Comparison of ENCODE assay signal across 9 mouse cellular contexts in genomic region chr3:94373597-94374011, GRCm38 (mm10). TPM values are rescaled to one million over a fixed set of nuclear protein-coding genes. Genes with fewer than 3 reads are reported as not detected.
A peak's percentile ranks its signal among the peaks of the same experiment; 100 is the strongest.
DNase-seq lines count a peak whose midpoint lies in the region; ATAC-seq and TF ChIP-seq lines count a peak whose summit lies in the region.
"Had no signal": no experiment of that assay in that cellular context is flagged by ENCODE, and none has a peak within 500 bp of the region (broad histone marks: within the 10 kb centered on the region; RNA-seq: fewer than 3 reads in every experiment).

No protein-coding gene starts in this region.

- H3K9me3 ChIP-seq in forebrain, embryonic 12.5 days = no peaks in the 10 kb centered on the region
- H3K9me3 ChIP-seq in hindbrain, embryonic 15.5 days = no peaks in the 10 kb centered on the region
- H3K9me3 ChIP-seq in neural tube, embryonic 14.5 days (ENCODE audit: control insufficient read depth, low read length) = no peaks in the 10 kb centered on the region

- H3K27me3 ChIP-seq in forebrain, embryonic 12.5 days = peaks cover 28% of the 10 kb centered on the region; the same call in 1 of the 2 replicates
- no peaks in the 10 kb centered on the region for H3K27me3 ChIP-seq in hindbrain, embryonic 15.5 days
- H3K27me3 ChIP-seq in liver, adult 2 months (ENCODE audit: control insufficient read depth, insufficient read depth, low read length) = no peaks in the 10 kb centered on the region
- H3K27me3 ChIP-seq in neural tube, embryonic 14.5 days (ENCODE audit: control insufficient read depth, insufficient read depth, low read length) = no peaks in the 10 kb centered on the region
- H3K27me3 ChIP-seq: Patski had no signal

- peak overlapping the region; percentile 38; the same call in 1 of the 2 replicates for H3K9ac ChIP-seq in forebrain, embryonic 12.5 days
- no peak overlapping the region for H3K9ac ChIP-seq in hindbrain, embryonic 15.5 days
- H3K9ac ChIP-seq in liver, adult 2 months (ENCODE audit: low read depth, low read length) = peak overlapping the region; percentile 81
- peak overlapping the region; percentile 11; the same call in 1 of the 2 replicates for H3K9ac ChIP-seq in neural tube, embryonic 14.5 days (replicated peaks; ENCODE audit: low read depth, low read length)

- peak overlapping the region; percentile 9; the same call in 1 of the 2 replicates for H3K27ac ChIP-seq in forebrain, embryonic 12.5 days
- H3K27ac ChIP-seq in hindbrain, embryonic 15.5 days (replicated peaks) = no peak overlapping the region
- H3K27ac ChIP-seq in liver, adult 2 months (replicated peaks; ENCODE audit: insufficient read depth, low read depth, low read length) = peak overlapping the region; percentile 99
- no peak overlapping the region for H3K27ac ChIP-seq in neural tube, embryonic 14.5 days (ENCODE audit: low read depth, low read length)

- H3K79me2 ChIP-seq in liver, adult 2 months (ENCODE audit: control insufficient read depth, insufficient read depth, low read length) = no peaks in the 10 kb centered on the region; the same call in 1 of the 2 replicates

- ATAC-seq in forebrain, embryonic 12.5 days (ENCODE audit: low FRiP score) = peak; percentile 51
- peak; percentile 57; the same call in 1 of the 2 replicates for ATAC-seq in hindbrain, embryonic 15.5 days (ENCODE audit: low FRiP score, low read depth)
- ATAC-seq in neural tube, embryonic 14.5 days (ENCODE audit: low read depth) = peak; percentile 50; the same call in 1 of the 2 replicates

- WGBS in forebrain, embryonic 12.5 days = 1% methylated on average over 5 of the region's 5 CpGs
- WGBS in hindbrain, embryonic 15.5 days = 2% methylated on average over 5 of the region's 5 CpGs
- 0% methylated on average over 5 of the region's 5 CpGs for WGBS in liver, adult 2 months
- WGBS in neural tube, embryonic 14.5 days = 1% methylated on average over 5 of the region's 5 CpGs

- H3K36me3 ChIP-seq in forebrain, embryonic 12.5 days (replicated peaks) = no peaks in the 10 kb centered on the region
- H3K36me3 ChIP-seq in hindbrain, embryonic 15.5 days = no peaks in the 10 kb centered on the region
- peaks cover 4% of the 10 kb centered on the region; the same call in 1 of the 2 replicates for H3K36me3 ChIP-seq in liver, adult 2 months (ENCODE audit: control insufficient read depth, insufficient read depth, low read length)
- no peaks in the 10 kb centered on the region for H3K36me3 ChIP-seq in neural tube, embryonic 14.5 days (ENCODE audit: control insufficient read depth, insufficient read depth, low read length)

- DNase-seq in urinary bladder, postnatal 14 days (ENCODE audit: low spot score) = peak; percentile 68
- DNase-seq in urinary bladder, postnatal 10 days (ENCODE audit: low spot score) = no peak
- peak; percentile 93 for DNase-seq in liver, adult 2 months (ENCODE audit: extremely low read depth, low read depth, low spot score)
- no peak for DNase-seq in frontal cortex, postnatal 36 days (ENCODE audit: low spot score in 2 of 2)
- DNase-seq in layer of hippocampus, postnatal 36 days = no peak

- peak overlapping the region; percentile 51 for H3K4me2 ChIP-seq in forebrain, embryonic 12.5 days
- H3K4me2 ChIP-seq in hindbrain, embryonic 15.5 days = peak overlapping the region; percentile 37
- peak overlapping the region; percentile 27; the same call in 1 of the 2 replicates for H3K4me2 ChIP-seq in neural tube, embryonic 14.5 days (ENCODE audit: low read depth, low read length)

- no peak for TF ChIP-seq CTCF in liver, adult 2 months (IDR thresholded peaks at IDR 0.05; ENCODE audit: low read depth, low read length)

- no peak for TF ChIP-seq POLR2A in liver, adult 2 months (IDR thresholded peaks at IDR 0.05; ENCODE audit: extremely low read depth, insufficient read depth, low read length)

- H3K4me1 ChIP-seq in forebrain, embryonic 12.5 days = peaks cover 28% of the 10 kb centered on the region
- H3K4me1 ChIP-seq in hindbrain, embryonic 15.5 days (replicated peaks) = peaks cover 27% of the 10 kb centered on the region
- H3K4me1 ChIP-seq in liver, adult 2 months (ENCODE audit: control insufficient read depth, insufficient read depth, low read length) = peaks cover 15% of the 10 kb centered on the region
- peaks cover 8% of the 10 kb centered on the region; the same call in 1 of the 2 replicates for H3K4me1 ChIP-seq in neural tube, embryonic 14.5 days (ENCODE audit: control insufficient read depth, insufficient read depth, low read length)

- H3K4me3 ChIP-seq in forebrain, embryonic 12.5 days (replicated peaks) = peak overlapping the region; percentile 20
- no peak overlapping the region for H3K4me3 ChIP-seq in hindbrain, embryonic 15.5 days
- peak overlapping the region; percentile 64 for H3K4me3 ChIP-seq in liver, adult 2 months (ENCODE audit: insufficient read depth, low read depth, low read length)
- no peak overlapping the region for H3K4me3 ChIP-seq in neural tube, embryonic 14.5 days (ENCODE audit: low read depth, low read length)

RNA-seq across cellular contexts. Expression of gene Rorc, which starts 1.0 kb away (rescaled TPM):
- 1.3 and 2.0 TPM in 2 replicates for polyA plus RNA-seq in forebrain, embryonic 12.5 days (2016; fragmentation: Nextera tagmentation; extraction: Ambion mirVana)
- polyA plus RNA-seq in hindbrain, embryonic 15.5 days (2015; fragmentation: Nextera tagmentation; extraction: Ambion mirVana) = 0.49 TPM in 2 replicates
- total RNA-seq in liver, adult 2 months (2014; rRNA removed) = 36.3 and 50.3 TPM in 2 replicates
- 31.6 and 34.4 TPM in 2 replicates for polyA plus RNA-seq in liver, adult 2 months (2012; rRNA removed)
- 0.24 and 0.49 TPM in 2 replicates for polyA plus RNA-seq in neural tube, embryonic 14.5 days (2014; fragmentation: Nextera tagmentation; extraction: Ambion mirVana)
- under 1 TPM; 0.57 to 0.86 TPM for total RNA-seq in layer of hippocampus, postnatal 36 days (2021)

RNA-seq across cellular contexts. Expression of gene C2cd4d, which starts 11.4 kb away (rescaled TPM):
- polyA plus RNA-seq in forebrain, embryonic 12.5 days (2016; fragmentation: Nextera tagmentation; extraction: Ambion mirVana) = 0.87 and 1.8 TPM in 2 replicates
- 2.4 and 3.3 TPM in 2 replicates for polyA plus RNA-seq in hindbrain, embryonic 15.5 days (2015; fragmentation: Nextera tagmentation; extraction: Ambion mirVana)
- 0.18 and 0.40 TPM in 2 replicates for total RNA-seq in liver, adult 2 months (2014; rRNA removed)
- polyA plus RNA-seq in liver, adult 2 months (2012; rRNA removed) = 2.1 and 2.5 TPM in 2 replicates
- 3.9 and 4.3 TPM in 2 replicates for polyA plus RNA-seq in neural tube, embryonic 14.5 days (2014; fragmentation: Nextera tagmentation; extraction: Ambion mirVana)
- total RNA-seq in layer of hippocampus, postnatal 36 days (2021) = not detected
- polyA plus RNA-seq: Patski had no signal

RNA-seq across cellular contexts. Expression of gene Lingo4, which starts 24.7 kb away (rescaled TPM):
- polyA plus RNA-seq in forebrain, embryonic 12.5 days (2016; fragmentation: Nextera tagmentation; extraction: Ambion mirVana) = 0.78 and 0.82 TPM in 2 replicates
- polyA plus RNA-seq in hindbrain, embryonic 15.5 days (2015; fragmentation: Nextera tagmentation; extraction: Ambion mirVana) = 1.7 and 1.8 TPM in 2 replicates
- total RNA-seq in liver, adult 2 months (2014; rRNA removed) = 0.20 and 0.37 TPM in 2 replicates
- polyA plus RNA-seq in liver, adult 2 months (2012; rRNA removed) = 0.12 and 0.16 TPM in 2 replicates
- polyA plus RNA-seq in neural tube, embryonic 14.5 days (2014; fragmentation: Nextera tagmentation; extraction: Ambion mirVana) = 1.3 and 1.4 TPM in 2 replicates
- total RNA-seq in layer of hippocampus, postnatal 36 days (2021) = 1 to 10 TPM in 1 of 2 experiments, under 1 TPM in 1; 0.78 to 1.2 TPM

RNA-seq across cellular contexts. Expression of gene Them5, which starts 31.7 kb away (rescaled TPM):
- 0.31 and 0.32 TPM in 2 replicates for polyA plus RNA-seq in forebrain, embryonic 12.5 days (2016; fragmentation: Nextera tagmentation; extraction: Ambion mirVana)
- polyA plus RNA-seq in hindbrain, embryonic 15.5 days (2015; fragmentation: Nextera tagmentation; extraction: Ambion mirVana) = 0.19 and 0.21 TPM in 2 replicates
- total RNA-seq in liver, adult 2 months (2014; rRNA removed) = 0.09 and 0.20 TPM in 2 replicates
- not detected in 2 replicates for polyA plus RNA-seq in liver, adult 2 months (2012; rRNA removed)
- 0.22 TPM in 1 of 2 replicates, not detected in the other for polyA plus RNA-seq in neural tube, embryonic 14.5 days (2014; fragmentation: Nextera tagmentation; extraction: Ambion mirVana)
- total RNA-seq in layer of hippocampus, postnatal 36 days (2021) = not detected

RNA-seq across cellular contexts. Expression of gene Tdrkh, which starts 39.5 kb away (rescaled TPM):
- polyA plus RNA-seq in forebrain, embryonic 12.5 days (2016; fragmentation: Nextera tagmentation; extraction: Ambion mirVana) = 67.2 and 67.8 TPM in 2 replicates
- polyA plus RNA-seq in hindbrain, embryonic 15.5 days (2015; fragmentation: Nextera tagmentation; extraction: Ambion mirVana) = 50.7 and 53.5 TPM in 2 replicates
- total RNA-seq in liver, adult 2 months (2014; rRNA removed) = 1.5 and 1.8 TPM in 2 replicates
- 0.22 and 0.66 TPM in 2 replicates for polyA plus RNA-seq in liver, adult 2 months (2012; rRNA removed)
- 51.5 and 52.5 TPM in 2 replicates for polyA plus RNA-seq in neural tube, embryonic 14.5 days (2014; fragmentation: Nextera tagmentation; extraction: Ambion mirVana)
- total RNA-seq in layer of hippocampus, postnatal 36 days (2021) = 10 to 100 TPM; 39.1 to 43.4 TPM

Comparison
In these comparisons a context has a peak if more than half of its experiments do, and no peak if none do; other contexts are left out.
1. DNase-seq: peak in urinary bladder, postnatal 14 days (single experiment) and liver, adult 2 months (single experiment); none in urinary bladder, postnatal 10 days (single experiment), frontal cortex, postnatal 36 days (0 of 2) and layer of hippocampus, postnatal 36 days (0 of 2).
2. H3K27ac ChIP-seq: peak in forebrain, embryonic 12.5 days (single experiment) and liver, adult 2 months (single experiment); none in hindbrain, embryonic 15.5 days (single experiment) and neural tube, embryonic 14.5 days (single experiment).
3. H3K4me3 ChIP-seq: peak in forebrain, embryonic 12.5 days (single experiment) and liver, adult 2 months (single experiment); none in hindbrain, embryonic 15.5 days (single experiment) and neural tube, embryonic 14.5 days (single experiment).
4. RNA of gene Rorc, which starts 1.0 kb away (polyA plus RNA-seq): 31.6 to 34.4 TPM in liver, adult 2 months; 1.3 to 2.0 TPM in forebrain, embryonic 12.5 days, 0.49 TPM in hindbrain, embryonic 15.5 days and 0.24 to 0.49 TPM in neural tube, embryonic 14.5 days; every median in the first group is over 10 times any median in the second.
5. Peak in every context shown above with its lines, with median percentiles within 50 percentile points of each other: ATAC-seq and H3K4me2 ChIP-seq.